Mouse (Mus musculus) C2C12 (cell line): ENCODE data around the gene Tmem132a.

Experiments used
- CEBPB ChIP-seq: IDR thresholded peaks from one replicate; pipeline ENCODE4 v1.6.1; 2011; ENCODE audit warnings: low read depth, mild to moderate bottlenecking, control low read depth, moderate library complexity
- CTCF ChIP-seq: IDR thresholded peaks from one replicate; pipeline ENCODE4 v1.5.1; 2011; ENCODE audit not compliant: control insufficient read depth, insufficient read depth, insufficient read length
- MYOG ChIP-seq: IDR thresholded peaks from one replicate; pipeline ENCODE4 v1.6.1; 2011; ENCODE audit not compliant: control insufficient read depth, insufficient read length; ENCODE audit errors: extremely low read depth

DNA sequence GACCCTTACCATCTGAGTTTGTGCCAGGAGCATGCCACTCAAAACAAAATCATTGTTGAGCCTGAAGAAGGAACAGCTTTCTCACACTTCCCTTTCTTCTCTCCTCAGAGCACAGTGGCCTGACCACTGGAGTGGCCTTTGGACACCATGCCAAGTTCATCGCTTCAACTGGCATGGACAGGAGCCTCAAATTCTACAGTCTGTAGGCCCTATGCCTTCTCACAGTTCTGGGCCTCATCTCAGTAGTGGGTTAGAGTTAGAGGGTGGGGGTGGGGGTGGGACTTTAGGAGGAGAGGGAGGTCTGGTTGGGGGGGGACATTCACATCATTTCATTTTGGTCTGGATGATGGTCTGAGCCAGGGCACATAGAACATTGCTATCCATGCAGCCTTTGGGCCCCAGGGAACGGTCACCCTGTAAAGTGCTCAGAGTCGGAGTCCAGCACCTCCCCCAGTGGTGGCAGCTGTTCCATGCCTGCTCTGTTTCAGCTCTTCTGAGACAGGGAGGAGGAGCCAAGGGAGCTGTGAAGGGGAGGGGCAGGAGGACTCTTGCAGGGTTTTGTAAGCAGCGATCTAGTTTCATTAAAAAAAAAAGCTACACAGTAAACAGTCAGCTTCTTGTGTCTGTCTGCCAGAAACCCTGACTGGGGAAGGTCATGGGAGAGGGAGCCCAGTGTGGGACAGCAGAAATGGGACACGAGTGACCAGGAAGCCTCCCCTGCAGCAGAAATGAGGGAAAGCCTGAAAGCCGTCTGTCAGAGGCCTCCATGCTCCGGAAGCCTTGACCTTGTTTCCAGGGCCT, 35.4 kb upstream of the Tmem132a start:
- TF ChIP-seq MYOG (no peak), CTCF (no peak), CEBPB (no peak)
